Mouse (Mus musculus) forebrain, embryonic 16.5 days (tissue): Measurements from ENCODE around the gene Stxbp1. TPM values are rescaled to one million over a fixed set of nuclear protein-coding genes. Genes with fewer than 3 reads are reported as not detected.

Experiments
- ATAC-seq: fragments of 200-750 bp; cut with Nextera tagmentation; 2 replicates; pipeline ENCODE4 v1.8.0; 2017; ENCODE audit warnings: mild to moderate bottlenecking, moderate library complexity
- H3K27ac ChIP-seq: fragments of 300-500 bp; sonication (generic); 2 replicates; pipeline ENCODE4 v1.5.1; 2014; ENCODE audit warnings: low read length, control low read depth
- H3K27me3 ChIP-seq: fragments of 300-500 bp; sonication (generic); replicated peaks from 2 replicates; pipeline ENCODE4 v1.6.1; 2014; ENCODE audit warnings: low read length; ENCODE audit not compliant: control insufficient read depth, insufficient read depth
- H3K36me3 ChIP-seq: fragments of 300-500 bp; sonication (generic); 2 replicates; pipeline ENCODE4 v1.6.1; 2014; ENCODE audit not compliant: control insufficient read depth, insufficient read depth
- H3K4me1 ChIP-seq: fragments of 300-500 bp; sonication (generic); replicated peaks from 2 replicates; pipeline ENCODE4 v1.6.1; 2014; ENCODE audit warnings: low read length; ENCODE audit not compliant: control insufficient read depth, insufficient read depth
- H3K4me2 ChIP-seq: fragments of 300-500 bp; sonication (generic); 2 replicates; pipeline ENCODE4 v1.6.1; 2014; ENCODE audit warnings: mild to moderate bottlenecking, low read length, control low read depth
- H3K4me3 ChIP-seq: fragments of 300-500 bp; sonication (generic); replicated peaks from 2 replicates; pipeline ENCODE4 v1.5.1; 2014; ENCODE audit warnings: mild to moderate bottlenecking, low read length, control low read depth
- H3K9ac ChIP-seq: fragments of 300-500 bp; sonication (generic); replicated peaks from 2 replicates; pipeline ENCODE4 v1.6.1; 2014; ENCODE audit warnings: low read depth, low read length, control low read depth
- H3K9me3 ChIP-seq: fragments of 300-500 bp; sonication (generic); 2 replicates; pipeline ENCODE4 v1.6.1; 2016; ENCODE audit warnings: low read length; ENCODE audit not compliant: control insufficient read depth
- WGBS: fragments of 180-500 bp; shearing (Covaris S2); extraction: QIAGEN DNeasy Blood & Tissue Kit; methylation state at CpG from one replicate; pipeline ENCODE4 v1.1.7; 2014; 5-methylcytosine and 5-hydroxymethylcytosine counted together
- polyA plus RNA-seq: library from polyadenylated mRNA; unstranded; fragments of >200 nt; fragmentation: Nextera tagmentation; extraction: Ambion mirVana; gene quantifications from 2 replicates; pipeline ENCODE4 v1.2.1, GENCODE M21; 2015

Gene Stxbp1
- polyA plus RNA-seq, 1 experiment from 2014 or later: 251 TPM

DNA sequence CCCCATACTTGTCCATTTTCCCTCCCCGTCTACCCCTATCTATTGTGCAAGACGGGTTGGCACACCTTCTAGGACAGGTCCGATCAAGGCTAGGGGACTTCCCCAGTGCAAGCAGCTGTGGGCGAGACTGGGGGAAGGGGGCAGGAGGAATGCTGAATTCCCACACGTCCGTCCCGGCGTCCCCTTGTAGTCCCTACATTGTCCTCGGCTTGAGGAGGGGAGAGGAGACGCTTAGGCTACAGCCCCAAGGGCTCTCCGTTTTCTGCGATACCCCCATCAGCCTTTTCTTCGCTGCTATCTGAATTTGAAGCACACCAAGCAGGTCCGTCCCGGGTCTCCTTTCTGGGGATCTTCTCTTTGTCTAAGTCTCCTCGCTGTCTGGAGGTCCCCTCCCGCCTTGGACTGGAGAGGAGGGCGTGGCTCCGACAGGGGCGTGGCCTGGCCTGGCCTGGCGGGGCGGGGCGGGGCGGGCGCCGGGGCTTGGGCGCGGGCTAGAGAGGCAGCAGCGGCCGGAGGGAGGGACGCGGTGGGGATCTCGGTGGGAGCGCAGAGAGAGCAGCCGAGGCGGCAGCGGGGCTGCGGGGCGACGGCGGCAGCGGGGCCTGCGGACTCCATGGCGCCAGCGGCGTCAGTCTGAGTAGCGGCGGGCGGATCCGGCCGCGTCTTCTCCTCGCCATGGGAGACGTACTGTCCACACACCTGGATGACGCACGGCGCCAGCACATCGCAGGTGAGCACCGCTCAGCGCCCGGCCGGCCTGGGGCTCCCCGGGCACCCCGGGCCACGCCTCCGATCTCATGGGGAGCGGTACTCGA lies 28.8 kb upstream of the Stxbp1 start, which contains the start of gene Fam129b:
Gene Fam129b (plus strand): TSS at position 440 of the 815 bp plus-strand sequence.
- Histone ChIP-seq H3K9ac (peak within 1 kb of the TSS; percentile 98), H3K9me3 (no peaks in the 10 kb centered on the region), H3K36me3 (no peaks in the 10 kb centered on the region), H3K4me1 (peaks cover 45% of the 10 kb centered on the region), H3K27ac (peak within 1 kb of the TSS; percentile 90), H3K4me3 (peak within 1 kb of the TSS; percentile 85), H3K27me3 (no peaks in the 10 kb centered on the region), H3K4me2 (peak within 1 kb of the TSS; percentile 84)
- 0% methylated on average over 44 of the region's 68 CpGs for WGBS
- ATAC-seq: peak; percentile 87

DNA sequence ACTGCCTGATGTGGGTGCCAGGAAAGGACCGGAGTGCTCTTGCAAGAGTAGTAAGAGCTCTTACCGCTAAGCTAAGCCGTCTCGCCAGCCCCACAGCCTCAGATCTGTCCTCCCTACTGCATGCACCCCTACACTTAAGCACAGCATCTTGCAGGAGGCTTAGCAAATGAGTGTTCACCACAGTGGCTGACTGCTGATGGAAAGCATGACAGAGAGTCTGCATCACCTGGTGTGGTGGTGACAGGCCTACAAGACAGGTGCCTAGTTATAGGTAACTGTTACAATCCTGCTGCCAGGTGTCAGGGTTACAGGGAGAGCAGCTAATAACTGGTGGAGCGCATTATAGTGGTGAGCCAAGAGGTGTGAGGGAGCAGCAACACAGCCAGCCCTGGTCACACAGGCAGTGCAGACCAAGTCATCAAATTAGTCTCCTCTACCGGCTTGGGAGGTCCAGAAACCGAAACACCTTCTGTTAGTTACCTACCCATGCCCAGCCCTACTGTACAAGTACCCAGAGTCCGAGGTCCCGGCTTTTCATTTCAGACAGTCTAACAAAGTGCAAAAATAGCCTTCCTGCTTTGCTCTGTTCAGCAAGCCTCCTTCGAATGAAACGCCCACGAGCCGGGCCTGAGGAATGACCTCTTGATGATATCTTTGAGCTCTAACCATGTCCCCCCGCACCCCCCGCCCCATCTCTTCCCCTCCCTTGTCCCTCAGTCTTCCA lies 28.1 kb upstream of the Stxbp1 start:
- no peaks in the 10 kb centered on the region for H3K27me3 ChIP-seq
- H3K4me3 ChIP-seq: peak overlapping the region; percentile 85
- H3K9me3 ChIP-seq: no peaks in the 10 kb centered on the region
- H3K27ac ChIP-seq: peak overlapping the region; percentile 90
- H3K4me1 ChIP-seq: peaks cover 43% of the 10 kb centered on the region
- peak; percentile 31 for ATAC-seq
- peak overlapping the region; percentile 84 for H3K4me2 ChIP-seq
- no peaks in the 10 kb centered on the region for H3K36me3 ChIP-seq
- peak overlapping the region; percentile 98 for H3K9ac ChIP-seq
- WGBS: 7% methylated on average over 15 of the region's 15 CpGs

DNA sequence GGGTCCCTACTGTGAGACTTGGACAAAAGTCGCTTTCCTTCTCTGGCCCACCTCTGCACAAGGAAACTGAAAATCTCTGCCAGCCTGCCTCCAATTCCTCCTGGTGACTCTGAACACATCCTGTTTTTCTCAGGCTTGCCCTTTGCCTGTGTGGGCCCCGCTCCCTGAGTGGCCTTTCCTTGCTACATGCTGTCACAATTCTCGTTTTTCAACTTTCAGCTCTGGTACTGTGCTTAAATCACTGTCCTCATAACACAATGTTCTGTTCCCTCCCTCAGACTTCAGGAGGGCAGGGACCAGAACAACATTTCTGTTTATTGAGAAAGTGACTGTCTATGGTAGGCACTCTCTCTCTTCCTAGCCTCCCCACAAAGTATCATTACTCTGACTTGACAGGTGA lies 27.0 kb upstream of the Stxbp1 start:
- Histone ChIP-seq H3K4me2 (no peak overlapping the region), H3K9me3 (no peaks in the 10 kb centered on the region), H3K4me3 (no peak overlapping the region), H3K9ac (no peak overlapping the region), H3K27me3 (no peaks in the 10 kb centered on the region), H3K27ac (no peak overlapping the region; the same call in 1 of the 2 replicates), H3K4me1 (peaks cover 37% of the 10 kb centered on the region), H3K36me3 (no peaks in the 10 kb centered on the region)
- no peak for ATAC-seq
- 83% methylated on average over 3 of the region's 3 CpGs for WGBS

DNA sequence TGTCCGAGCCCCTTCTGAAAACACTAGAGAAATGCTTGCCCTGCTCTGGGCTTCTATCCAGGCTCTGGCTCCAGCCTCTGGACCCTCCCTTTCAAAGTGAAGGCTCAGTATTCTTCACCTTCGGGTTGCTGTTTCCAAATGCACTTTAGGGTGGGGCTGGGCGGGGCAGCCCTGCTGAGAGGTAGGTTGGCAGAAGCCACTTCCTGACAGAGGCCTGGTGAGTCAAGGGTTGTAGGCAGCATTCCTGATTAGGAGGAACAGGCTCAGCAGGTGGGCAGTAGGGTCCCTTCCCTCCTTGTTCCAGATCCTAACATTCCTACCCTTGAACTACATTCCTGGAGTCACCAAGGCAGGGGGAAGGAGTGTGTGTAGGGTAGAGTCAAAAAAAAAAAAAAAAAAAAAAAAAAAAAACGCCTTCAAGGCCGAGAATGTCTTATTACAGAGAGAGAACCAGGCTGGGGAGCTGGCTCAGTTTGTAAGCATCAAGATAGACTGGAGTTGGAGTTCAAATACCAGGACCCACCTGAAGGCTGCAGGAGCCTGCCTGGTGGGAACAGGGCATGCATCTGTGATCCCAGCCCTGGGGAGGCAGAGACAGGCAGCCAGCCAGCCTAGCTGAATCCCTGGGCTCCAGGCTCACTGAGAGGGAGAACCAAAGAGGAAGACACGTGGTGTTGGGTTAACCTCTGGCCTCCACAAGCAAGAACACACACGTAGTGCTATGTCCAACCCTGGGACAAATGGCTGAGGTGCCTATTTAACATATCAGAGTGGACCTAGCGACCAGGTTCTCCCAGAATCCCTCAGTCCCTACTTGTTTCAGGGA lies 23.4 kb upstream of the Stxbp1 start:
- H3K27me3 ChIP-seq: no peaks in the 10 kb centered on the region
- WGBS: 56% methylated on average over 8 of the region's 8 CpGs
- no peak for ATAC-seq

DNA sequence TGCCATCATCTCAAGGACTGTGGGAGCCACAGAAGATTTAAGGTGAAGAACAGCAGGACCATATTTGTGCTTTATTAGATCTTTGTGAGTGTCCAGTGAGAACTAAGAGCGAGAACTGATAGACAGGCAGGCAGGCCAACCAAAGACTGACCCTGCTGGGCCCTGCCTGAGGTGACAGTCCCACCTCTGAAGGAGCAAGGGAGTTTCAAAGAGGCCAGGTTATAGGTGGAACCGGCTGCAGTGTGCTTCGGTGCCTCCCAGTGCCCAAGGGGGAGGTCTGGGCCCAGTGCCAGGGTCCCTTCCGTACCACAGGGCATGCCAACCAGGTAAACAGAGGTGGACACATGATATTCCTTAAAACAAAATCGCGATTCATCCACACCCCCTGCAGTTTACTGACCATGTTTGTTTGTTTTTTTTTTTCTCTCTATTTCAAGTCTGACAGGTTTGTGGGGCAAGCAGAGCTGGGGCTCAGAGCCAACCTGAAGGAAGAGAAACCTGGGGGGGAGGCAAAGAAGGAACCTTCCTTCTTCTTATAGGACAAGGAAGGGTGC lies 22.8 kb upstream of the Stxbp1 start:
- H3K4me1 ChIP-seq: peaks cover 11% of the 10 kb centered on the region
- ATAC-seq: no peak
- H3K4me3 ChIP-seq: no peak overlapping the region
- 62% methylated on average over 6 of the region's 6 CpGs for WGBS
- no peaks in the 10 kb centered on the region for H3K36me3 ChIP-seq
- H3K27me3 ChIP-seq: no peaks in the 10 kb centered on the region
- no peak overlapping the region for H3K4me2 ChIP-seq
- no peaks in the 10 kb centered on the region for H3K9me3 ChIP-seq
- no peak overlapping the region for H3K27ac ChIP-seq
- H3K9ac ChIP-seq: no peak overlapping the region

More for the DNA sequence above, 23.4 kb upstream of the Stxbp1 start:
- H3K9me3 ChIP-seq: no peaks in the 10 kb centered on the region
- H3K9ac ChIP-seq: no peak overlapping the region
- H3K36me3 ChIP-seq: no peaks in the 10 kb centered on the region
- no peak overlapping the region for H3K4me2 ChIP-seq
- H3K27ac ChIP-seq: no peak overlapping the region
- peaks cover 13% of the 10 kb centered on the region for H3K4me1 ChIP-seq
- no peak overlapping the region for H3K4me3 ChIP-seq

DNA sequence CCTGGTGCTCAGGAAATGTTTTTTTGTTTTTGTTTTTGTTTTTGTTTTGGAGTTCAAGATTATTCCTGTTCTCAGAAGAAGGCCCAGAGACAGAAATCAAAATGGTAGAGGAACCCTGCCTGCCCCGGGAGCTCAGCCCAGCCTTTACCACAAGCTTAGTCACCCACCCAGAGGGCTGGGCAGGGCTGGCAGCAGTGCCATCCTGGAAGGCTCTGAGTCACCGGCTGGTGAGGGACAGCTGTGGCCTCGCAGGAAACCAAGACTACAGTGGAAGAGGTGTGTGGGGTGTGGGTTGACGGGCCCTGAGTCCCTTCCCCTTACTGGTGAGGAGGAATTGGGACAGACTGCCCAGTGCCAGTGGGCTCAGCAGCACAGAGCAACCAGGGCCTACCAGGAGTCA lies 20.3 kb upstream of the Stxbp1 start:
- no peak overlapping the region for H3K9ac ChIP-seq
- H3K4me2 ChIP-seq: no peak overlapping the region
- H3K27me3 ChIP-seq: no peaks in the 10 kb centered on the region
- WGBS: 90% methylated on average over 4 of the region's 4 CpGs
- no peaks in the 10 kb centered on the region for H3K9me3 ChIP-seq
- no peak overlapping the region for H3K27ac ChIP-seq
- no peaks in the 10 kb centered on the region for H3K4me1 ChIP-seq
- H3K36me3 ChIP-seq: no peaks in the 10 kb centered on the region
- no peak overlapping the region for H3K4me3 ChIP-seq
- ATAC-seq: no peak

DNA sequence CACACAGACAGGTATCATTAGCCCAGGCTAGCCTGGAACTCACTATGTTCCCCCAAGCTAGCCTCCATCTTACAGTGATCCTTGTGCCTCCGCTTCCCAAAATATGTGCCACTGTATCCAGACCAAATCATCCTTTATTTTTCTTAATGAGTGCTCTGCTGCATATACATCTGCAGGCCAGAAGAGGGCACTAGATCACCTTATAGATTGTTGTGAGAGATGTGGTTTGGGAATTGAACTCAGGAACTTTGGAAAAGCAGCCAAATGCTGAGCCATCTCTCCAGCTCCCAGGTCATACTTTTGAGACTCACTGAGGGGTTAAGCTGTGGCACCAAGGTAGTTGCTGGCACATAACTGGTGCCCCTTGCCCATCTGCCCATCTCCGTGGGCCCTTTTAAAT lies 17.7 kb upstream of the Stxbp1 start:
- no peak overlapping the region for H3K27ac ChIP-seq
- ATAC-seq: no peak
- no peaks in the 10 kb centered on the region for H3K27me3 ChIP-seq
- H3K36me3 ChIP-seq: no peaks in the 10 kb centered on the region
- H3K4me2 ChIP-seq: no peak overlapping the region
- H3K4me1 ChIP-seq: no peaks in the 10 kb centered on the region
- no peak overlapping the region for H3K9ac ChIP-seq
- no peak overlapping the region for H3K4me3 ChIP-seq
- WGBS: 65% methylated on average over 2 of the region's 2 CpGs
- no peaks in the 10 kb centered on the region for H3K9me3 ChIP-seq

DNA sequence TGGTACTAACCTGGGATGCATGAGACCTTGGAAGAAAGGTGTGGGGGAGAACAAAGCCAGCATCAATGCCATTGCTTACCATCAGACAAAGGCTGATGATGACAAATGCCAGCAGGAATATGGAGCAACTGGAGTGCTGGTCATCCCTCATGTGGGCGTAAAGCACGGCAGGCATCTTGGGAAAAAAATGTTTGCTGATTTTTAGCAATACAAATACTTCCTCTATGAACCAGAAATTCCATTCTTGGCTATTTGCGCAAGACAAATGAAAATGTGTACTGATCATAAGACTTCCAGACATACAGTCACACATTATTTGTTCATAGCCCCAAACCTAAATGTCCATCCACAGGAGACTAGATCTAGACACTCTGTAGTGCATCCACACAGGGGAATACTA lies 16.3 kb upstream of the Stxbp1 start:
- H3K27me3 ChIP-seq: no peaks in the 10 kb centered on the region
- WGBS: 92% methylated on average over 3 of the region's 3 CpGs
- no peak overlapping the region for H3K4me2 ChIP-seq
- no peaks in the 10 kb centered on the region for H3K4me1 ChIP-seq
- no peaks in the 10 kb centered on the region for H3K9me3 ChIP-seq
- no peaks in the 10 kb centered on the region for H3K36me3 ChIP-seq
- no peak overlapping the region for H3K4me3 ChIP-seq
- ATAC-seq: no peak
- no peak overlapping the region for H3K9ac ChIP-seq
- H3K27ac ChIP-seq: no peak overlapping the region

DNA sequence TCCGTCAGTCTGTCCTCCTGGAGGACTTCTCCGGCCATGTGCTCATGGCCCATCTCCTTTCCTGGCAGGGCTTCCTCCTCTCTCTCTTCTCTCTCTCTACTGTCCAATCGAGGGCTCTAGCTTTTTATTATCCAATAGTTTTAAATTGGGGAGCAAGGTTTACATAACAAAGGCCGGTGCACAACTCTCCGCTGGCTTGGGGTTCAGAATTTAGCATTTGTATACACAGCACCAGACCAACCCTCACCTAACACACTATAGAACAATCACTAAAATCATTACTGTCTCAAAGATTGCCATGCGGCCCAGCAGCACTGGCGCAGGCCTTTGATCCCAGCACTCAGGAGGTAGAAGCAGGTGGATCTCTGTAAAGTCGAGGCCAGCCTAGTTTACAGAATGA lies 13.8 kb upstream of the Stxbp1 start:
- no peak overlapping the region for H3K9ac ChIP-seq

More for the DNA sequence above, 13.8 kb upstream of the Stxbp1 start:
- no peak overlapping the region for H3K27ac ChIP-seq
- H3K4me2 ChIP-seq: no peak overlapping the region
- H3K9me3 ChIP-seq: no peaks in the 10 kb centered on the region
- no peak overlapping the region for H3K4me3 ChIP-seq
- H3K36me3 ChIP-seq: no peaks in the 10 kb centered on the region
- no peaks in the 10 kb centered on the region for H3K4me1 ChIP-seq
- ATAC-seq: no peak
- 74% methylated on average over 8 of the region's 8 CpGs for WGBS
- H3K27me3 ChIP-seq: no peaks in the 10 kb centered on the region
